Mouse (Mus musculus): Measurements from ENCODE around the gene Inhba.

Inhba gene

GRCm38 (mm10) chr13:16011372-16012242, at the start of gene Inhba:
Gene Inhba (plus strand): TSS chr13:16011851.
- peak; percentile 73 for DNase-seq (ENCODE audit: extremely low spot score, low spot score)

DNA sequence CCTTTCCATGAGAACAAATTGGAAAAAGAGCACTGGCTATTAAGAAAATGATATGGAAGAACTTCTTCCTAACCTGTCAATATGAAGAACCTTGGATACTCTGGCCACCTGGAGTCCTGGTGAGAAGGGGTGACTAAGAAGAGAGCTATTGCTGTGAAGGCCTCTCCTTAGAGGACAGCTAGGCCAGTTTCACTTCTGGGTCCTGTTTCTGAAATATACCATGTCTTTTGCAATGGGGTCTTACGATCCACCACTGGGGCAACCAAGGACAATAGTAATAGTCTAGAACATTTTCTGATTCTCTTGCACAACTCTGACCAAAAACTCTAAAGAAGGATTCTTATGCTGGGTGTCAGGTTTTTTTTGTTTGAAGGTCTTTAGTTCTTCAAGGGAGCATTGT, 35.1 kb upstream of the Inhba start:
- no peak for DNase-seq (ENCODE audit: extremely low spot score, low spot score)

DNA sequence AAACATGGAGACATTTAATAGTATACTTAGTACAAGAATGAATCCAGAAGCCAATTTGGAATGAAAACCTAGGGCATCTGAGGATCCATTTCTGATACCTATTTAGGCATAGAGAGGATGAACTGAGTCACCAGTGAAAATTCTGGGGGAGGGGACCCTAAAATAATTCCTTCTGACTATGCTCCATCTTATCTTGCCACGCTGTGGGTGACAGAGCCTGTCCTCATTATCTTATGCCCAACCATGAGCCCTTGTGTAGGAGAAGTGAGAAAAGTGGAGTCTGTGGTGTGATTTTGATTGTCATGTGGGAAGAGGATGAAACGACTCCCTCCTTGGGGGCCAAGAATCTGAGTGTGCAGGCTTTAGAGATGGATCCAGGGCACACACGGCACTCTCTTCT, 32.1 kb upstream of the Inhba start:
- DNase-seq (ENCODE audit: extremely low spot score, low spot score), result no peak

DNA sequence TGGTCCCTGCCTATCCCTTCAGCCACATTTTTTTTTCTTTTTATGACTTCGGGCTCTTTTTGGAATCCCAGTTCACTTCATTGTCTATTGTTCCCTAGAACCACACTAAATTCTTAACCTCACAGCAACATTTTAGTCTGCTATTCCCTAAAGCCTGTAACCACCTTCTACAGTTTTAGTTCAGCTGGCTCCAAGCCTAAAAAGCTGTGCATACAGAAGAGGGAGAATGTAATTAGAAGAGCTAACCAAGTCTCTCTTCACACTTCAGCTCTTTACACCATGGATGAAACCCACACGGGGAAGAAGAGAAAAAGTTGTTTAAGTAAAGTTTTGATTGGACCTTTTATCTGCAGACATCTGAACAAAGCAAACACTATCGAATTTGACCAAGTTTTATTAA, 29.6 kb upstream of the Inhba start:
- DNase-seq (ENCODE audit: extremely low spot score, low spot score), result no peak

DNA sequence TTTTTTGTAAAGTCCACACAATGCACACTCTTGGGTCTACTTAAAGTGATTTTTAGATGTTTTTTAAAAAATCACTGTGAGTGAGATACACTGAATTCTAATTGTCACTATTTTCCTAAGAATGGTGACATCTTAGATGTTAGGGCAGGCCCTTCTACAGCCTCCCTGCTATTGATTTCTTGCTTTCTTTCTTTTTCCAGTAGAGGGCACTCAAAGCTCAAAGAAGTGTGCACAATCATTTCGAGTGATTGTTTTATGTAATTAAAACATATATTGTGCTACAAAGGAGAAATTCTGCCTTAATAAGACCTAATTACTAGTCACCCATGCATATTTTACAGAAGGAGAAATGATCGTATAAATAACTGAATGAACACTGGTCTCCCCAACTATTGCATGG, 25.9 kb upstream of the Inhba start:
- DNase-seq (ENCODE audit: extremely low spot score, low spot score), result no peak

DNA sequence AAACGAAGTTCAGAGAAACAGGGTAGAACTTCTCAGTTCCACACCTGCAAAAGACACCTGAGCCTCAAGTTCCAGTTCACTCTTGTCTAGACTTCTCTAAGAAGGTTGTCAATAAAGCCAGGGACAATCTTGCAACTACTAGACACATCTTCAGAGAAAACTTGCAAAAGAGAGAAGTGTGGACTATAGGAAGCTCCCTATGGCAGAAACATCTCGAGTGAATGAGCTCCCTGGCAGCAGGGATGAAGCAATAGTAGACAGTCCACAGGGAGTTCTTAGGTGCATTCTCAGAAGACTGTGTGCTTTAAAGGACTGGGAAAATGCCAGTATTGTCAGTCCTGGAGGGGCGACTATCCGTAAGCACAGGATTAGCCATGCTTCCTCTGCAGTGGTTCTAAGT, 25.5 kb upstream of the Inhba start:
- DNase-seq (ENCODE audit: extremely low spot score, low spot score), result no peak

DNA sequence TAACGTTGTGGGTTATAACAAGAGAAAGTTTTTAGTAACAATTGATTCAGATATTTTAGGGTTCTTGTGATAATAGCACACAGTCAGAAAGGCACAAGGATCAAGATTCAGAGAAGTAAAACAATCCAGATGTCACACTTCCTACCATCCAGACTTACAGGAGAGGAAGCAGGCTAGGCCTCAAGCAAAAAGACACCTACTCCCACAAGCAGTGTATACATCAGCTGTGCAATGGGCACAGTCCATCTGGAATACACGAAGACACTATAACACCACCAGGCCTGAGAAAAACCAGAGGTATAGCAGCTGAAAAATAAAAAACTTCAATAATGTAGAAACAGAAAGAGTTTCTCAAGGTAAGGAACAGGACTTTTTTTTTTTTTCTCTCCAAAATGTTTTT, 16.3 kb upstream of the Inhba start:
- no peak for DNase-seq (ENCODE audit: extremely low spot score, low spot score)

- no peak for DNase-seq (ENCODE audit: extremely low spot score, low spot score)
These were observed 6.1 kb upstream of the Inhba start for GRCm38 (mm10) chr13:16005517-16005916.

- DNase-seq (ENCODE audit: extremely low spot score, low spot score), result no peak
These were observed 3.9 kb upstream of the Inhba start for GRCm38 (mm10) chr13:16007748-16008147.

GRCm38 (mm10) chr13:16008348-16008747, 3.3 kb upstream of the Inhba start:
- DNase-seq (ENCODE audit: extremely low spot score, low spot score), result no peak

- no peak for DNase-seq (ENCODE audit: extremely low spot score, low spot score)
These were observed 1.7 kb upstream of the Inhba start for GRCm38 (mm10) chr13:16009766-16010465.

DNA sequence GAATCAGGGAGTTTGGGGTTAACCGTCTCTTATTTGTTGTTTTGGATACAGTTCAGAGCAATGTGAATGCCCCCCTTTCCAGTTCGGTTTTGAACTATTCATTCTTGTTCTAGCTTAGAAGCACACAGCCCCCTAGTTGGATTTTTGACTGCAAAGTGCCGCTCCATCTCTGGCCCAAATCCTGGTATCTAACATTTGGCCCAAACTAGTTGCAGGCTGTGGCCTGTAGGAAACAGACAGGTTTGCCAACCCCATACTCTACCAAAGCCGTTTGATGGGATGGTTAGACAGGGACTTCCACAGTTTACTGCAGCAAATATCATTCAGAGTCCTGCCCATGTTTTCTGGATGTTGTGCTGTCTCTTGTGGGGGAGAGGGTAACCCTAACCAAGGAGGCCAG, 1.1 kb upstream of the Inhba start:
- DNase-seq (ENCODE audit: extremely low spot score, low spot score), result no peak

DNA sequence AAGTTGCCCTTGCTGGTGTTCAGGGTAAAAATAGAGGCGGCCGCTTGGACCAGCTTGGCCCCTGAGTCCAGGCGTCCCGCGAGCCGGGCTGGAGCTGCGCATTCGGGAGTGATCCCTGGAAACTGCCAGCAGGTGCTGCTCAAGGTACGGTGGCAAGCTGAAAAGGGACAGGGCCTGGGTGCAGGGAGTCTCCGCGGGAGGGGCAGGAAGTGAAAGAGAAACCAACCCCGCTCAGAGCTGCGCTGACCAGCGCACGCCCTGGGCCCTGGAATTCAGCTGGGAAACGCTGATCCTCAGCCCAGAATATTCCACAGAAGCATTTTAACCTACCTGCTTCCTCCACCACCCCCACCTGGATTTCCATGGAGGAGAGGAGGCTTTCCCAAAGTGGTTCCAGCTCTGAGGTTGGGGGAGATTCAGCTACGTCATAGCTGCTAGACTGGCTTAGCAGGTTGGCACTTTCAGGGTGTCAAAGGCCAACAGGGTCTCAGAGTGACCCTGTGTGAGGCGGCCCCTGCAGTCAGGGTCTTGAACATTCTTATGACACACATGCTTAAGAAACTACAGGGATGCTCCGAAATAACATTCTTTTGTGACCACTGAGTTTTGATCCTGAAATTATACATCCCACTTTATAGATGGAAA, 714 bp downstream of the Inhba start:
- no peak for DNase-seq (ENCODE audit: extremely low spot score, low spot score)

- DNase-seq (ENCODE audit: extremely low spot score, low spot score), result no peak
These were observed 2.5 kb downstream of the Inhba start for GRCm38 (mm10) chr13:16014166-16014565.

DNA sequence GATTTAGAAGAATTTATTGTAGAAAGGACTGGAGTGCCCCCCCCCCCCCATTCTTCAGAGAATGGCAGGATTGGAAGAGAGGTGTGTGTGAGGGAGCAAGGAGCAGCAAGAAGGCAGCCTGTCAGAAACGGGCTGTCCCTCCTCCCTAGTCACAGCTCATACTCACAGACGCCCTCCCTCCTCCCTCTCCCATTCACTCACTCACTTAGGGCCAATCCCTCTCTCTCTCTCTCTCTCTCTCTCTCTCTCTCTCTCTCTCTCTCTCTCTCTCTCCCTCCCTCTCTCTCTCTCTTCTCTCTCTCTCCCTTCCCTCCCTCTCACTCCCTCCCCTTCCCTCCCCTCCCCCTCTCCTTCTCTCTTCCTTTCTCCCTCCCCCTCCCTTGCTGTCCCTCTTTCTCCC, 4.9 kb downstream of the Inhba start:
- DNase-seq (ENCODE audit: extremely low spot score, low spot score), result no peak

DNA sequence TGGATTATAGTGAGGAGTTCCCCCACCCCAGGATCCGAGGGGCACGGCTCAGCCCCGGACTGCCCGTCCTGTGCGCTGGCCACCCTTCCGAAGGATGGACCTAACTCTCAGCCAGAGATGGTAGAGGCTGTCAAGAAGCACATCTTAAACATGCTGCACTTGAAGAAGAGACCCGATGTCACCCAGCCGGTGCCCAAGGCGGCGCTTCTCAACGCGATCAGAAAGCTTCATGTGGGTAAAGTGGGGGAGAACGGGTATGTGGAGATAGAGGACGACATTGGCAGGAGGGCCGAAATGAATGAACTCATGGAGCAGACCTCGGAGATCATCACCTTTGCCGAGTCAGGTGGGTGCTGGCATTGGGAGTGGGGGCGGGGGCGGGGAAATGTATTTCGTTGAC, 5.7 kb downstream of the Inhba start:
- DNase-seq (ENCODE audit: extremely low spot score, low spot score), result peak; percentile 29

DNA sequence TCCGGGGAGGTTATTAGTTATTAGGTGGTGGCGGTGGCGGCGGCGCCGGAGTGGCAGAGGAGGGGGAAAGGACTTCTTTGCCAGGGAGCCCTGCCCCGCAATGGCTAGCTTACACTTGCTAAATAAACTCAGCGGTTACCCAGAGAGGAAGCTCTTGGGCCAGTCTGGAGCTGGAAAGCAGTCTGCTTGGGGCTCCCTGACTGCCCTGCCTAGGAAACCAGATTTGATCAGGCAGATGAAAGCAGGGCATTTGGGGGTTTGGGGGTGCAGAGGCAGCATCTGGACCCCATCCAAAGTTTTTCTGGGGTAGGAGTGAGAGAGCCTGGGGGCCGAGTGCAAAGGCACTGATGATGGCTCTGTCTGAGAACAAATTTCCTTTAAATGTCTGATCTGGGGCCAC, 6.1 kb downstream of the Inhba start:
- peak; percentile 41 for DNase-seq (ENCODE audit: extremely low spot score, low spot score)

- DNase-seq (ENCODE audit: extremely low spot score, low spot score), result no peak
These were observed 7.3 kb downstream of the Inhba start for GRCm38 (mm10) chr13:16018807-16019510.

- DNase-seq (ENCODE audit: extremely low spot score, low spot score), result no peak
These were observed 9.0 kb downstream of the Inhba start for GRCm38 (mm10) chr13:16020659-16021058.

GRCm38 (mm10) chr13:16021181-16021580, 9.5 kb downstream of the Inhba start:
- DNase-seq (ENCODE audit: extremely low spot score, low spot score), result no peak

DNA sequence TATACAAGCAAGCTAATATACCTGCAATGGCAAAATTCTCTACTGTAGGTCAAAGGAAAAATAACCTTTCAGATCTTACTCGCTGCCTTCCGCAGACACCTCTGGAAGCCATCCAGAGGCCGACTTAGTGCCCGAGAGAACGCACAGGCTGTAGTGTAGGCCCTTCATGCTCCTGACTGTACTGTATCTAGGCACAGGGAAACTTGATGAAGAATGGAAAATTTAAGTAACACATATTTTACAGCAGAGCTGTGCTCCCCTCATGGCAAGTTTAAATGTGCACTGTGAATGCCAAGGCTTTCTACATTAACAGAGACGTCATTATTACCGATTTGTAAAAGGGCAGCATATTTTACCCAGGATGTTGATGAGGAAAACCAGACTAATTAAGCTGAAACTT, 10.2 kb downstream of the Inhba start:
- DNase-seq (ENCODE audit: extremely low spot score, low spot score), result no peak

DNA sequence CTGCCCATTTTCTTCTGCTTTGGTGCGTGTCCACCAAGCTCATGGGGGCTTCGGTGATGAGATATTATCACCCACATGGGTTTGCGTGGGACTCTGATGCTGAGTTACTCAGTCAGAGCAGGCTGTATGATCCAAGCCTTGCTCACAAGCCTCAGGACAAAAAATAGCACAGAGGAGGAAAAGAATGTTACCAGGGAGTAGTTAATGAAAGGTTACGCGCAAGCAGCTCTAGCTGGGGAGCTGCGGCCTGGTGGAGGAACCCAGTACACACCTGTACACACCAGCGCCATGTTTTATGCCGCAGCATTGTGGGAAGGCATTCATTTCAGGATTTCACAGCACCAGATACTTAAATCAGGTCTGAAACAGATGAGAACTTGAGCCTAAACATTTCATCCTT, 10.9 kb downstream of the Inhba start:
- DNase-seq (ENCODE audit: extremely low spot score, low spot score), result no peak

Measured in neural tube, embryonic 10.5 days (tissue).